Mouse (Mus musculus): ENCODE data around the gene Hip1.
"Not testable (repeated sequence)": the region's sequence is repeated elsewhere in the genome, so short reads cannot be mapped to it uniquely, and the experiment has no call there.

Gene Hip1

GRCm38 (mm10) chr5:135435039-135435438 lies 109.9 kb downstream of the Hip1 start:
- DNase-seq (ENCODE audit: low spot score): no peak

DNA sequence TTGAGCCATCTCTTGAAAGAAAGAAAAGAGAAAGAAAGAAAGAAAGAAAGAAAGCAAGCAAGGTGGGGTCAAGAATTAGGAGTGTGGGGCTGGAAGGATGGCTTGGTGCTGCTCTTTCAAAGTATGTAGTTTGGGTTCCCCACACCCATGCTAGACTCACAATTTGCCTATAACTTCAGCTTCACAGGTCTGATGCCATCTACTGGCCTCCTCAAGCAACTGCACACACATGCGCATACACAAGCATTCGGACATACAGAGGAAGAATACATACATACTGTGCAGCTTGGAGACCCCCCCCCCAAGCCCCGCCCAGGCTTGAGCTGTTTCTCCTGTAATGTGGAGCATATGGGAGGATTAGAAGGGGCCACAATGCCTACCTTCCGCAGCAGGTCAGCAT lies 111.1 kb downstream of the Hip1 start:
- DNase-seq (ENCODE audit: low spot score): no peak

GRCm38 (mm10) chr5:135431111-135431510 lies 113.8 kb downstream of the Hip1 start:
- no peak for DNase-seq (ENCODE audit: low spot score)

GRCm38 (mm10) chr5:135428786-135429185 lies 116.1 kb downstream of the Hip1 start:
- no peak for DNase-seq (ENCODE audit: low spot score)

- no peak for DNase-seq (ENCODE audit: low spot score)
Measured at GRCm38 (mm10) chr5:135410266-135410665, 134.7 kb downstream of the Hip1 start.

GRCm38 (mm10) chr5:135408114-135408513 lies 136.8 kb downstream of the Hip1 start:
- DNase-seq (ENCODE audit: low spot score): no peak

GRCm38 (mm10) chr5:135405437-135405836 lies 139.5 kb downstream of the Hip1 start:
- DNase-seq (ENCODE audit: low spot score): no peak

- DNase-seq (ENCODE audit: low spot score): no peak
Measured at GRCm38 (mm10) chr5:135404623-135405022, 140.3 kb downstream of the Hip1 start.

GRCm38 (mm10) chr5:135400244-135400643 lies 144.7 kb downstream of the Hip1 start:
- peak; percentile 59 for DNase-seq (ENCODE audit: low spot score)

DNA sequence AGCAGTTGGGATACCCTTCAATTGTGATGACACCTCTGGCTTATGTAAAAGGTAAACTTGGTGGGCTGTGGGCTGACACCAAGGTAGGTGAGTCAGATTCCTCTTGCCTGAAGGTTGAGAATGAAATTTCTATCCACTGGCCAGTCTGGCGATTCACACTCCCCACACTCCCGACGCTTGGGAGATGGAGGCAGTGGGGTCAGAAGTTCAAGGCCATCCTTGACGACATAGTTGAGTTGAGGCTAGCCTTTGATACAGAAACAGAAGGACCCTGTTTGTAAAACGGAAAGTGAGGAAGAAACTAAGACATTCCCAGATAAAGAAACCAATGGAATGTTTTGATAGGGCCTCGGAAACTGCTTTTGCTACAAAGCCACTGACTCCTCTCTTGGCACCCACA lies 145.5 kb downstream of the Hip1 start:
- DNase-seq (ENCODE audit: low spot score): no peak

GRCm38 (mm10) chr5:135395826-135396225 lies 149.1 kb downstream of the Hip1 start:
- DNase-seq (ENCODE audit: low spot score): peak; percentile 25

GRCm38 (mm10) chr5:135394004-135394823 lies 150.7 kb downstream of the Hip1 start, which contains the start of gene Pom121:
Gene Pom121, minus strand, starts transcription at chr5:135394546.
- DNase-seq (ENCODE audit: low spot score): no peak

- no peak for DNase-seq (ENCODE audit: low spot score)
Measured at GRCm38 (mm10) chr5:135383771-135384170, 161.1 kb downstream of the Hip1 start.

- DNase-seq (ENCODE audit: low spot score): no peak
Measured at GRCm38 (mm10) chr5:135382746-135383145, 162.2 kb downstream of the Hip1 start.

DNA sequence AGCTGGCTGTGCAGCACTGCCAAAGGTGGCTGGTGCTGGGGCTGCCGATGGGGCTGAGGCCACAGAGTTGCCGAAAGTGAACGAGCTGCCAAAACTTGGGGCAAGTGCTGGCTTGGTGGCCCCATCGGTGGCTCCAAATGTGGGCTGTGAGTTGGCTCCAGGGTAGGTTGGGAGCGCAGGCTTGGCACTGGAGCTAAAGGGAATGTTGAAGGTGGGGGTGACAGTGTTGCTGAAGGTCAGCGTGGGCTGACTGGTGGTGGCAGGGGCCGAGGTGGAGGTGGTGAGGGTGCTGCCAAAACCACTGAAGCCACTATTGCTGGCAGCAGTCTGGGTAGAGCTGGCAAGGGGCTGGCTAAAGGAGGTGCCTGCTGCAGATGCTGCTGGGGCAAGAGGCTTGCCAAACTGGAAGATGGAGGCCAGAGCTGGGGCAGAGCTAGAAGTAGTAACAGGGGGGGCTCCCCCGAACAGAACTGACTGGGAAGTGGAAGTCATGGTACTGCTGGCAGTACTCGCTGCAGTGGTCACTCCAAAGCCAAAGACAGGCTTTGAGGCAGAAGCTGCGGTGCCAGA lies 163.5 kb downstream of the Hip1 start:
- DNase-seq (ENCODE audit: low spot score): no peak

GRCm38 (mm10) chr5:135380681-135381080 lies 164.2 kb downstream of the Hip1 start:
- no peak for DNase-seq (ENCODE audit: low spot score)

GRCm38 (mm10) chr5:135376341-135376740 lies 168.6 kb downstream of the Hip1 start:
- DNase-seq (ENCODE audit: low spot score): no peak

GRCm38 (mm10) chr5:135375167-135375566 lies 169.8 kb downstream of the Hip1 start:
- no peak for DNase-seq (ENCODE audit: low spot score)

DNA sequence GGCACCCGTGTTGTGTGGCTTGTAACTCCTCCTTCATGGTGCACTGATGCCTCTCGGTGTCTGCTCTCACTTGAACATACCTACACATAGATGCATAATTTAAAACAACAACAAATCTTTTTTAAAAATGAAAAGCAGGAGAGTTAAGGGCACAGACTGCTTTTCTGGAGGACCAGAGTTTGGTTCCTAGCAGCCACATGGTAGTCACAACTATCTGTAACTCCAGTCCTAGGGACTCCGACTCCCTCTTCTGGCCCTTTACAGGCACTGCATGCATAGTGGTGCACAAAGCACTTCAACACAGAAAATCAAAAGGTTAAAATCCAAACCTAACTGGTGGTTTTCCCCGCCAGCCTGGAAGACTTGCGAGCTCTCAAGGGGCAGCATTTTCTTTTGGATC lies 171.3 kb downstream of the Hip1 start:
- no peak for DNase-seq (ENCODE audit: low spot score)

GRCm38 (mm10) chr5:135371195-135371594 lies 173.7 kb downstream of the Hip1 start:
- no peak for DNase-seq (ENCODE audit: low spot score)

DNA sequence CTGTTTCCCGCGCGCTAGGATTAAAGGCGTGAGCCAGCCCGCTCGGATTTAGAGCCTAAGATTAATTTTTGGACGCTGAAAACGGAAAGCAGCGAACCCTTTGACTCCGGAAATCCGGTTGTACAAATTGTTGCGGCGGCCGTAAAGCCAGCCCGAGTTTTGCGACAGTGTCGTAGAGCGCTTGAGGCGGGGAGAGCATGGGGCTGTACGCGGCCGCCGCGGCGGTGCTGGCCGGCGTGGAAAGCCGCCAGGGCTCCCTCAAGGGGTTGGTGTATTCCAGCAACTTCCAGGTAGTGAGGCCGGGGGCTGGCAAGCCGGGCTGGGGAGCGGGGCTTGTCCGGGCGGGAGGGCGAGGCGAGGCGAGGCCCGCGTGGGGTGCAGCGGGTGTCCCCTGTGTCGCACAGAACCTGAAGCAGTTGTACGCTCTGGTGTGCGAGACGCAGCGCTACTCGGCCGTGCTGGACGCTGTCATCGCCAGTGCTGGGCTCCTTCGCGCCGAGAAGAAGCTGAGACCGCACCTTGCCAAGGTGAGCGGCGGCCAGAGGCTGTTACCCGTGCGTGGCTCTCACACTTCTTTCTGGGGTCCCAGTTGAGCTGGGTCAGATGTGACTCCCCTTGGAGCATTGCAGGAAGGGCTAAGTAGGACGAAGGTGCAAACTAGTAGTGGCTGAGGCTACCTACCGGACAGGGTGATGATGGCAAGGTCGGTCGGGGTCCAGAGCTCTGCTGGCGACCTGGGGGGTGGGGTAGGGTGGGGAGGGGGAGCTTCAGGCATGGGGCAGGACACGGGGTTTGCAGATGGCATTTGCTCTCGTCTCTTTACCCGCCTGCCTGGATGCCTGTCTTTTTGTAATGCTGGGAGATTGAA lies 174.9 kb downstream of the Hip1 start, which contains the start of gene Nsun5:
TSS of gene Nsun5 (plus strand) at position 167 of the 868 bp plus-strand sequence.
- DNase-seq (ENCODE audit: low spot score): peak; percentile 87

- not testable (repeated sequence) for DNase-seq (ENCODE audit: low spot score)
Measured at GRCm38 (mm10) chr5:135369196-135369595, 175.7 kb downstream of the Hip1 start.

DNA sequence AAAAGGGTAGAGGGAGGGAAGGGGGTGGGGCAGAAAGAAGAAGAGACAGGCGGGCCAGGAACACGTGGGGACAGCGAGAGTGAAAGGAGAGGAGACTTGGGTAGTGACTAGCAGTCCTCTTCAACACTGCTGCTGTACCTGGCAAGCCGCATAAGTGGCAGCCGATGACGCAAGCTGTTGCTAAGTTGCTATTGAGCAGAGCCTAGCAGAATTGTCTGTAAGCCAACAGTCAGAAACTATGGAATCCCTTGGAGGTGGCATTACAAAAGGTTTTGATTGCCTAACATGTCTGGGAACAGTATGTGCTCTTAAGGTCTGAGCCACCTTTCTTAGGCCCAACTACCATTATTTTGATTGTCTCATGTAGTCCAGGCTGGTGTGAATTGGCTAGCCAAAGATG lies 176.6 kb downstream of the Hip1 start:
- no peak for DNase-seq (ENCODE audit: low spot score)

All from layer of hippocampus, adult 9-10 months (tissue).